Mouse (Mus musculus): Measurements from ENCODE around the gene Tgfb1i1. TPM values are rescaled to one million over a fixed set of nuclear protein-coding genes. Genes with fewer than 3 reads are reported as not detected.

The Tgfb1i1 gene
- total and polyA plus RNA-seq, 2 experiments from 2014 or later, result 93.8 to 112 TPM

DNA sequence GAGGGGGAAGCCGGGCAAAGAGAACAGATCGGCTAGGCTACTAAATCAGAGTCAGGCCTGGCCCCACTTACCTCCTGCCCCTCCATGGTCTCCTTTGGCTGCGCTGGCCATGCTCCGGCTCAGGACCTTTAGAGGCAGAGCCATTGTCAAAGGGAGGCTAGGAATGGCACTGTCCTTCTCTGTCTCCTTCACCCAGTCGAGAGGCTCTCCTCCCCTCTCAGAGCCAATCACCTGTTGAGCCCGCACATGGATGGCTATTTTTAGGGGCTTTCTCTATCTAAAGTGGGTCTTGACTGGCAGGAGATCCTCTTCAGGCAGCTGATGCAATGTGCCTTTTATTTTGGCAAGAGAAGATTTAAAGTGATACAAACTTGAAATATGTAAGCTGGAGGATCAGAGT, 40.5 kb upstream of the Tgfb1i1 start, which contains the start of gene Cox6a2:
TSS of gene Cox6a2 (minus strand) at position 236 of the 400 bp plus-strand sequence.
- Histone ChIP-seq H3K4me3 (ENCODE audit: low read depth, low read length) (peak within 1 kb of the TSS; percentile 61), H3K4me2 (ENCODE audit: low read depth, low read length) (peak within 1 kb of the TSS; percentile 65), H3K9me3 (replicated peaks; ENCODE audit: control insufficient read depth, low read length) (no peaks in the 10 kb centered on the region), H3K27me3 (ENCODE audit: control insufficient read depth, insufficient read depth, low read length) (no peaks in the 10 kb centered on the region), H3K36me3 (replicated peaks; ENCODE audit: control insufficient read depth, insufficient read depth, low read length) (peaks cover 5% of the 10 kb centered on the region; the same call in 1 of the 2 replicates), H3K9ac (replicated peaks; ENCODE audit: low read depth, low read length) (peak within 1 kb of the TSS; percentile 77), H3K4me1 (ENCODE audit: control insufficient read depth, insufficient read depth) (0 out of 2 replicates have a peak, but pooled peaks cover 4% of the 10 kb centered on the region), H3K27ac (ENCODE audit: low read depth) (peak within 1 kb of the TSS; percentile 99)
- DNase-seq (ENCODE audit: low spot score) (peak; percentile 95), ATAC-seq (ENCODE audit: insufficient read depth, low read depth) (peak; percentile 93)
- 26% methylated on average over 6 of the region's 6 CpGs for WGBS
- TF ChIP-seq EP300 (IDR thresholded peaks at IDR 0.05; ENCODE audit: low read depth), result peak; percentile 76; the same call in 1 of the 2 replicates
- TF ChIP-seq CTCF (IDR thresholded peaks at IDR 0.05; ENCODE audit: low read depth), result no peak

DNA sequence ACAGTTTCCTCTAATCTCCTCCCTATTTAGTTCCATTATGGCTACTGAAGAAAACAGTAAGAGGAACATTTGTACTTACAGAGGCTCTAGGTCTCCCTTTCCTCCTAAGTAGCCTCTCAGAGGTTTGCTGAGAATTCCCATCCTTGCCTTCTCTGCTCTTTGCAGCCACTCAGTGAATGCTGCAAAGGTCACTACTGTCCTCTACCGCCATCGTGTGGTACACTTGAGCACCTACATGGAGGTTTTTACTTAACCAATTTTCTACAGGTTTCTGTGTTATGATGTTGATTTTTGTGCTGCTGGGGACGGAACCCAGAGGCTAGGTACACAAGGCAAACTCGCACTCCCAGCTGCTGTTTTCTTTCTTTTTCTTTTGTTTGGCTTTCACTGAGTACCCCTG, 38.4 kb upstream of the Tgfb1i1 start:
- Histone ChIP-seq H3K27me3 (ENCODE audit: control insufficient read depth, insufficient read depth, low read length) (no peaks in the 10 kb centered on the region), H3K9ac (replicated peaks; ENCODE audit: low read depth, low read length) (no peak overlapping the region), H3K9me3 (replicated peaks; ENCODE audit: control insufficient read depth, low read length) (no peaks in the 10 kb centered on the region), H3K36me3 (replicated peaks; ENCODE audit: control insufficient read depth, insufficient read depth, low read length) (peaks cover 5% of the 10 kb centered on the region; the same call in 1 of the 2 replicates), H3K4me3 (ENCODE audit: low read depth, low read length) (no peak overlapping the region), H3K4me2 (ENCODE audit: low read depth, low read length) (no peak overlapping the region), H3K4me1 (ENCODE audit: control insufficient read depth, insufficient read depth) (0 out of 2 replicates have a peak, but pooled peaks cover 4% of the 10 kb centered on the region), H3K27ac (ENCODE audit: low read depth) (0 out of 2 replicates have a peak overlapping the region, but pooled peaks have one; percentile 11)
- no peak for ATAC-seq (ENCODE audit: insufficient read depth, low read depth)
- peak; percentile 95 for TF ChIP-seq CTCF (IDR thresholded peaks at IDR 0.05; ENCODE audit: low read depth)
- TF ChIP-seq EP300 (IDR thresholded peaks at IDR 0.05; ENCODE audit: low read depth), result no peak
- DNase-seq (ENCODE audit: low spot score), result peak; percentile 72
- WGBS, result 6% methylated on average over 4 of the region's 4 CpGs

GRCm38 (mm10) chr7:128209826-128210225, 36.8 kb upstream of the Tgfb1i1 start:
- ATAC-seq (ENCODE audit: insufficient read depth, low read depth) (no peak), DNase-seq (ENCODE audit: low spot score) (no peak)
- Histone ChIP-seq H3K9ac (replicated peaks; ENCODE audit: low read depth, low read length) (no peak overlapping the region), H3K27ac (ENCODE audit: low read depth) (no peak overlapping the region), H3K9me3 (replicated peaks; ENCODE audit: control insufficient read depth, low read length) (no peaks in the 10 kb centered on the region), H3K4me3 (ENCODE audit: low read depth, low read length) (no peak overlapping the region), H3K4me2 (ENCODE audit: low read depth, low read length) (no peak overlapping the region), H3K36me3 (replicated peaks; ENCODE audit: control insufficient read depth, insufficient read depth, low read length) (no peaks in the 10 kb centered on the region), H3K4me1 (ENCODE audit: control insufficient read depth, insufficient read depth) (0 out of 2 replicates have a peak, but pooled peaks cover 4% of the 10 kb centered on the region), H3K27me3 (ENCODE audit: control insufficient read depth, insufficient read depth, low read length) (no peaks in the 10 kb centered on the region)
- 56% methylated on average over 3 of the region's 3 CpGs for WGBS
- TF ChIP-seq EP300 (IDR thresholded peaks at IDR 0.05; ENCODE audit: low read depth), result no peak
- no peak for TF ChIP-seq CTCF (IDR thresholded peaks at IDR 0.05; ENCODE audit: low read depth)

GRCm38 (mm10) chr7:128219952-128220351, 26.7 kb upstream of the Tgfb1i1 start:
- Histone ChIP-seq H3K4me1 (ENCODE audit: control insufficient read depth, insufficient read depth) (no peaks in the 10 kb centered on the region), H3K9me3 (replicated peaks; ENCODE audit: control insufficient read depth, low read length) (no peaks in the 10 kb centered on the region), H3K27ac (ENCODE audit: low read depth) (no peak overlapping the region), H3K4me2 (ENCODE audit: low read depth, low read length) (no peak overlapping the region), H3K4me3 (ENCODE audit: low read depth, low read length) (no peak overlapping the region), H3K9ac (replicated peaks; ENCODE audit: low read depth, low read length) (no peak overlapping the region), H3K27me3 (ENCODE audit: control insufficient read depth, insufficient read depth, low read length) (no peaks in the 10 kb centered on the region), H3K36me3 (replicated peaks; ENCODE audit: control insufficient read depth, insufficient read depth, low read length) (no peaks in the 10 kb centered on the region)
- no peak for TF ChIP-seq CTCF (IDR thresholded peaks at IDR 0.05; ENCODE audit: low read depth)
- TF ChIP-seq EP300 (IDR thresholded peaks at IDR 0.05; ENCODE audit: low read depth), result no peak
- ATAC-seq (ENCODE audit: insufficient read depth, low read depth) (no peak), DNase-seq (ENCODE audit: low spot score) (no peak)
- WGBS, result 53% methylated on average over 4 of the region's 4 CpGs

DNA sequence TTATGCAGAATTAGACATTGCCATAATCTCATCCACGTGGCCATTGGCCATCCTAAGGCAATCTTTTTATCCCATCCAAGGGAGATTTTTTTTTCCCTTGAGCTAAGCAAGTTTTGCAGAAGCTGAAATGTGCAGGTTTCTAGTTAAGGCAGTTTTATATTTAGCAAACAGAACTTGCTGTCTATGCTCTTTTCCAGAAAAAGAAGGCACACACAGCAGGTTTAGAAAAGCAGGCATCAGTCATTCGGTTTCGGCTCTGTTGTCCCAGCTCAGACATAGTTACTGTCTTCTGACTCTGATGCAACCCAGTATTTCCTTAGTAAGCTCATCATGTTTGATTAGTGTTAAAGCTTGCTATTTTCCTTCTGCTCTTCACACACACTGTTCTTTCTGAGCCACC, 25.7 kb upstream of the Tgfb1i1 start:
- H3K4me2 ChIP-seq (ENCODE audit: low read depth, low read length), result no peak overlapping the region
- DNase-seq (ENCODE audit: low spot score), result no peak
- 86% methylated on average over 3 of the region's 3 CpGs for WGBS
- no peaks in the 10 kb centered on the region for H3K27me3 ChIP-seq (ENCODE audit: control insufficient read depth, insufficient read depth, low read length)
- no peaks in the 10 kb centered on the region for H3K9me3 ChIP-seq (replicated peaks; ENCODE audit: control insufficient read depth, low read length)
- no peak for ATAC-seq (ENCODE audit: insufficient read depth, low read depth)
- H3K4me1 ChIP-seq (ENCODE audit: control insufficient read depth, insufficient read depth), result no peaks in the 10 kb centered on the region
- no peaks in the 10 kb centered on the region for H3K36me3 ChIP-seq (replicated peaks; ENCODE audit: control insufficient read depth, insufficient read depth, low read length)
- no peak overlapping the region for H3K9ac ChIP-seq (replicated peaks; ENCODE audit: low read depth, low read length)
- TF ChIP-seq EP300 (IDR thresholded peaks at IDR 0.05; ENCODE audit: low read depth), result no peak
- no peak for TF ChIP-seq CTCF (IDR thresholded peaks at IDR 0.05; ENCODE audit: low read depth)
- no peak overlapping the region for H3K4me3 ChIP-seq (ENCODE audit: low read depth, low read length)
- no peak overlapping the region for H3K27ac ChIP-seq (ENCODE audit: low read depth)

GRCm38 (mm10) chr7:128231741-128232140, 14.9 kb upstream of the Tgfb1i1 start:
- H3K27me3 ChIP-seq (ENCODE audit: control insufficient read depth, insufficient read depth, low read length), result no peaks in the 10 kb centered on the region
- no peaks in the 10 kb centered on the region for H3K4me1 ChIP-seq (ENCODE audit: control insufficient read depth, insufficient read depth)
- no peak overlapping the region for H3K4me3 ChIP-seq (ENCODE audit: low read depth, low read length)
- no peak overlapping the region for H3K27ac ChIP-seq (ENCODE audit: low read depth)
- 40% methylated on average over 8 of the region's 8 CpGs for WGBS
- no peaks in the 10 kb centered on the region for H3K9me3 ChIP-seq (replicated peaks; ENCODE audit: control insufficient read depth, low read length)
- TF ChIP-seq EP300 (IDR thresholded peaks at IDR 0.05; ENCODE audit: low read depth) (no peak), CTCF (IDR thresholded peaks at IDR 0.05; ENCODE audit: low read depth) (no peak)
- H3K9ac ChIP-seq (replicated peaks; ENCODE audit: low read depth, low read length), result no peak overlapping the region
- no peak overlapping the region for H3K4me2 ChIP-seq (ENCODE audit: low read depth, low read length)
- H3K36me3 ChIP-seq (replicated peaks; ENCODE audit: control insufficient read depth, insufficient read depth, low read length), result peaks cover 5% of the 10 kb centered on the region; the same call in 1 of the 2 replicates
- DNase-seq (ENCODE audit: low spot score) (no peak), ATAC-seq (ENCODE audit: insufficient read depth, low read depth) (peak; percentile 8; the same call in 1 of the 2 replicates)
